Mouse (Mus musculus) liver, embryonic 13.5 days (tissue): Measurements from ENCODE around the gene Adck2. TPM values are rescaled to one million over a fixed set of nuclear protein-coding genes. Genes with fewer than 3 reads are reported as not detected.

Source experiments
- ATAC-seq: fragments of 200-750 bp; cut with Nextera tagmentation; 2 replicates; pipeline ENCODE4 v1.8.0; 2017; ENCODE audit warnings: low read depth, mild to moderate bottlenecking, moderate number of reproducible peaks, moderate library complexity
- DNase-seq: peaks from one replicate; pipeline ENCODE4 v3.0.0; 2022
- H3K27ac ChIP-seq: fragments of 300-500 bp; sonication (generic); 2 replicates; pipeline ENCODE4 v1.5.1; 2015; ENCODE audit warnings: moderate library complexity, mild to moderate bottlenecking, inconsistent platforms
- H3K27me3 ChIP-seq: fragments of 300-500 bp; sonication (generic); 2 replicates; pipeline ENCODE4 v1.6.1; 2015; ENCODE audit warnings: mild to moderate bottlenecking, inconsistent platforms
- H3K36me3 ChIP-seq: fragments of 300-500 bp; sonication (generic); 2 replicates; pipeline ENCODE4 v1.6.1; 2015; ENCODE audit warnings: mild to moderate bottlenecking, inconsistent platforms
- H3K4me1 ChIP-seq: fragments of 300-500 bp; sonication (generic); replicated peaks from 2 replicates; pipeline ENCODE4 v1.6.1; 2015; ENCODE audit warnings: inconsistent platforms
- H3K4me2 ChIP-seq: fragments of 300-500 bp; sonication (generic); 2 replicates; pipeline ENCODE4 v1.6.1; 2015; ENCODE audit warnings: inconsistent platforms, mild to moderate bottlenecking, moderate library complexity
- H3K4me3 ChIP-seq: fragments of 300-500 bp; sonication (generic); replicated peaks from 2 replicates; pipeline ENCODE4 v1.5.1; 2015; ENCODE audit warnings: mild to moderate bottlenecking, inconsistent platforms
- H3K9ac ChIP-seq: fragments of 300-500 bp; sonication (generic); 2 replicates; pipeline ENCODE4 v1.6.1; 2015; ENCODE audit warnings: mild to moderate bottlenecking, inconsistent platforms
- H3K9me3 ChIP-seq: fragments of 300-500 bp; sonication (generic); replicated peaks from 2 replicates; pipeline ENCODE4 v1.6.1; 2016; ENCODE audit warnings: inconsistent platforms
- WGBS: fragments of 180-500 bp; shearing (Covaris S2); methylation state at CpG from one replicate; pipeline ENCODE4 v1.1.7; 2015; ENCODE audit not compliant: insufficient replicate concordance; 5-methylcytosine and 5-hydroxymethylcytosine counted together
- polyA plus RNA-seq: library from polyadenylated mRNA; unstranded; fragments of >200 nt; fragmentation: Nextera tagmentation; extraction: Ambion mirVana; gene quantifications from 2 replicates; pipeline ENCODE4 v1.2.1, GENCODE M21; 2015

Adck2 gene
- 8.9 and 9.4 TPM in 2 replicates for polyA plus RNA-seq

DNA sequence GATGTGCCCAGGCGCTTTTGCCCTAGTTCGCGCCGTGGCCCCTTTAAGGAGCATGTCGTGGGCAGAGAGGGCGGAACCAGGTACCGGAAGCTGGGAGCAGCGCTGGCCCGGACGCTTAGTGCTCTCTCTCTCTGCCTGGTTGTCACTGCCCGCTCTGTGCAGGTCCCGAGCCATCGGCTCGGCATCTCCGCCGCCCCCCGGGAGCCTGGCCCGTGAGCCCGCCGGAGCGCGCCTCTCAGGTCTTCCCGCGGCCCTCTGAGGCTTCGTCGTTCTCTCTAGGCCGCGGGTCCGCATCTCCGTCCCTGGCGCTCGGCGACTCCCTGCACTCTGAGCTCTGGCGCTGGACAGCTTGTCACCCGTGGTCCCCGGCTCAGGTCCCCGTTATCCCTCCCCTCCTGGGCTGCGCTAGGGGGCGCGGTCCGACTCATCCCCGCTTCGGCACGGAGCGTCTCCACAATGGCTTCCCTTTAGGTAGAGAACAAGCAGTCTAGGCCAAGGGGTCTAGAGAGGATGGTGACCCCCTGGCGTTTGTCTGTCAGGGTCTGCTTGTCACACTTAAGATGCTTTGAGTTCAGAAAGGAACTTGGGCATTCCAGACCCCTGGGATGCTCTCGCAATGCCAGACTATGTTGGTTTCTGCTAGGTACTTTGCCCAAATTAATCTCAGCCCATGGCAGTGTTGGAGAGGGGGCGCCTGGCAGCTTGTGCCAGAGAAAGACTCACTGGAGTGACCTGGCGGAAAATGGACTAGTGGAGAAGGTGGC is at the start of gene Adck2:
Gene Adck2, plus strand, starts transcription at position 83 of the 764 bp plus-strand sequence.
- Histone ChIP-seq H3K27me3 (peaks cover 3% of the 10 kb centered on the region; the same call in 1 of the 2 replicates), H3K4me2 (peak within 1 kb of the TSS; percentile 94), H3K27ac (peak within 1 kb of the TSS; percentile 90), H3K4me1 (peaks cover 19% of the 10 kb centered on the region), H3K9me3 (no peaks in the 10 kb centered on the region), H3K4me3 (peak within 1 kb of the TSS; percentile 84), H3K36me3 (peaks cover 9% of the 10 kb centered on the region; the same call in 1 of the 2 replicates), H3K9ac (peak within 1 kb of the TSS; percentile 85)
- ATAC-seq (peak; percentile 98), DNase-seq (peak; percentile 77)
- 1% methylated on average over 49 of the region's 49 CpGs for WGBS

GRCm38 (mm10) chr6:39526797-39527196 is 46.9 kb upstream of the Adck2 start:
- DNase-seq, result no peak
- 44% methylated on average over 9 of the region's 10 CpGs for WGBS
- H3K4me3 ChIP-seq, result no peak overlapping the region
- no peak overlapping the region for H3K4me2 ChIP-seq
- no peaks in the 10 kb centered on the region for H3K27me3 ChIP-seq
- peaks cover 4% of the 10 kb centered on the region; the same call in 1 of the 2 replicates for H3K4me1 ChIP-seq
- no peaks in the 10 kb centered on the region for H3K9me3 ChIP-seq
- ATAC-seq, result no peak
- H3K36me3 ChIP-seq, result no peaks in the 10 kb centered on the region
- H3K9ac ChIP-seq, result no peak overlapping the region
- H3K27ac ChIP-seq, result no peak overlapping the region

GRCm38 (mm10) chr6:39527337-39527784 is 46.3 kb upstream of the Adck2 start:
- ATAC-seq (no peak), DNase-seq (no peak)
- H3K4me1 ChIP-seq, result peaks cover 4% of the 10 kb centered on the region; the same call in 1 of the 2 replicates
- no peaks in the 10 kb centered on the region for H3K9me3 ChIP-seq
- WGBS, result 55% methylated on average over 7 of the region's 7 CpGs
- H3K36me3 ChIP-seq, result no peaks in the 10 kb centered on the region
- H3K9ac ChIP-seq, result no peak overlapping the region
- no peak overlapping the region for H3K4me2 ChIP-seq
- no peak overlapping the region for H3K27ac ChIP-seq
- no peaks in the 10 kb centered on the region for H3K27me3 ChIP-seq
- no peak overlapping the region for H3K4me3 ChIP-seq

GRCm38 (mm10) chr6:39527811-39528210 is 45.9 kb upstream of the Adck2 start:
- ATAC-seq, result no peak
- WGBS, result 51% methylated on average over 4 of the region's 4 CpGs

GRCm38 (mm10) chr6:39528671-39529535 is 44.8 kb upstream of the Adck2 start:
- no peak overlapping the region for H3K4me2 ChIP-seq
- H3K36me3 ChIP-seq, result no peaks in the 10 kb centered on the region
- H3K9ac ChIP-seq, result no peak overlapping the region
- H3K4me1 ChIP-seq, result peaks cover 4% of the 10 kb centered on the region; the same call in 1 of the 2 replicates
- ATAC-seq, result no peak; the same call in 1 of the 2 replicates
- DNase-seq, result no peak
- no peak overlapping the region for H3K4me3 ChIP-seq
- no peaks in the 10 kb centered on the region for H3K27me3 ChIP-seq
- no peaks in the 10 kb centered on the region for H3K9me3 ChIP-seq
- WGBS, result 36% methylated on average over 12 of the region's 12 CpGs
- peak overlapping the region; percentile 18; the same call in 1 of the 2 replicates for H3K27ac ChIP-seq

More at GRCm38 (mm10) chr6:39527811-39528210, 45.9 kb upstream of the Adck2 start:
- Histone ChIP-seq H3K4me3 (no peak overlapping the region), H3K27ac (no peak overlapping the region), H3K27me3 (no peaks in the 10 kb centered on the region), H3K9me3 (no peaks in the 10 kb centered on the region), H3K9ac (no peak overlapping the region), H3K36me3 (no peaks in the 10 kb centered on the region), H3K4me2 (no peak overlapping the region), H3K4me1 (peaks cover 4% of the 10 kb centered on the region; the same call in 1 of the 2 replicates)
- no peak for DNase-seq

- ATAC-seq (no peak), DNase-seq (no peak)
- H3K9me3 ChIP-seq, result no peaks in the 10 kb centered on the region
- no peak overlapping the region for H3K27ac ChIP-seq
- H3K4me3 ChIP-seq, result no peak overlapping the region
- peaks cover 7% of the 10 kb centered on the region for H3K4me1 ChIP-seq
- no peaks in the 10 kb centered on the region for H3K36me3 ChIP-seq
- no peaks in the 10 kb centered on the region for H3K27me3 ChIP-seq
- H3K4me2 ChIP-seq, result no peak overlapping the region
- no peak overlapping the region for H3K9ac ChIP-seq
Observed at GRCm38 (mm10) chr6:39534944-39535343, 38.7 kb upstream of the Adck2 start.

DNA sequence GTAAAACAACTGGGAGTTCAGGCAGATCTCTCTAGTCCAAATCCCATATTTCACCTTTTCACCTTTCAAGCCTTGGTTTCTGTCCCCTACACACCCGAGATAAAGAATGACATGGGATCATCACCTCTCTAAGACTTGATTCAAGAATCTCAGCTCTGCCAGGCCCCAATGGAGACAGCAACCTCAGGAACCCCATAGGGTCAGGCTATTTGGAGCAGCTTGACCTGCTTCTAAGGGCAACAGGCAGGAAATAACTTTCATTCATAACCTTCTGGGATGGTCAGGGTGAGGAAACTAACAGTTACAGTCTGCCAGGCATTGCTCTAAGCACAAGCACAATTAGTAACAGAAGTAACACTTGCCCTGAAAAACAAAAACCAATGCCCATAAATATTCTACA is 37.1 kb upstream of the Adck2 start:
- Histone ChIP-seq H3K9ac (no peak overlapping the region), H3K36me3 (no peaks in the 10 kb centered on the region), H3K4me1 (peaks cover 17% of the 10 kb centered on the region), H3K27ac (no peak overlapping the region), H3K9me3 (no peaks in the 10 kb centered on the region), H3K4me2 (no peak overlapping the region), H3K27me3 (no peaks in the 10 kb centered on the region), H3K4me3 (no peak overlapping the region)
- DNase-seq (no peak), ATAC-seq (no peak)
- 37% methylated on average over 1 of the region's 1 CpGs for WGBS

DNA sequence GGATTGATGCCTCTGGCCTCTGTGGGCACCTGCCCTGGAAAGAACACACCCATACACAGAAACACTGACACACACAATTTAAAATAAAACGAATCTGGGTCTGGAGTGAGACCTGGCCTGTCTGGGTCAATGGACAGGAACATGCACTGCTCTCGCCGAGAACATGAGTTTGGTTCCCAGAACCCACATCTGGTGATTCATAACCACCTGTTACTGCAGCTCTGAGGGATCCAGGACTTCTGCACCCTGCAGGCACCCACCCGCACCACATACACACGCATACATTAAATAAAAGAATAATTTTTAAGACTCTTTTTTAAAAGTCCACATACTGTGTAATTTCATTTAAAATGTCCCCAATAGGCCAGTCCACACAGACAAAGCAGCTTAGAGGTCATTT is 36.4 kb upstream of the Adck2 start:
- H3K4me3 ChIP-seq, result no peak overlapping the region
- peaks cover 19% of the 10 kb centered on the region for H3K4me1 ChIP-seq
- no peak overlapping the region for H3K4me2 ChIP-seq
- DNase-seq (no peak), ATAC-seq (no peak)
- no peaks in the 10 kb centered on the region for H3K27me3 ChIP-seq
- H3K36me3 ChIP-seq, result no peaks in the 10 kb centered on the region
- WGBS, result 76% methylated on average over 5 of the region's 5 CpGs
- no peak overlapping the region for H3K9ac ChIP-seq
- no peak overlapping the region for H3K27ac ChIP-seq
- H3K9me3 ChIP-seq, result no peaks in the 10 kb centered on the region

DNA sequence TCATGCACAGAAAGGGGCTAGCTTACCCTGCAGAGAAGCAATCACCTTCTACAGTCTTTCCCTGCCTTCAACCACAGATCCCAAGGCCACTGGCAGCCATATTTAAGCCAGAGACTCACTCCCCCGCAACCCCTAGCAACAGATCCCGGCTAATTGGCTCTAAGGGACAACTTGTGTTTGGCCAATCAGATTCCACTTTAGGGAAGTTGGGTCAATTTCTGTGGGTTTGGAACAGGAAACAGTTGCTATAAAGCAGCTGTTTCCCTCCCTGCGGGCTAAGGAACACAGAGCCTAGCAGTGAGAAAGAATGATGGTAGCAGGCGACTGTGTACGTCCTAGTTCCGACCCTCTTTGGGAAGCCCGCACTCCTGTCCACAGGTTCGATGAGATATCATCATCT is 35.4 kb upstream of the Adck2 start:
- Histone ChIP-seq H3K36me3 (no peaks in the 10 kb centered on the region), H3K4me2 (no peak overlapping the region), H3K4me3 (no peak overlapping the region), H3K4me1 (peaks cover 27% of the 10 kb centered on the region), H3K9me3 (no peaks in the 10 kb centered on the region), H3K27ac (0 out of 2 replicates have a peak overlapping the region, but pooled peaks have one; percentile 6), H3K9ac (no peak overlapping the region), H3K27me3 (no peaks in the 10 kb centered on the region)
- 16% methylated on average over 8 of the region's 8 CpGs for WGBS
- no peak for DNase-seq
- ATAC-seq, result no peak

- Histone ChIP-seq H3K27ac (no peak overlapping the region), H3K4me3 (no peak overlapping the region), H3K36me3 (no peaks in the 10 kb centered on the region), H3K4me2 (0 out of 2 replicates have a peak overlapping the region, but pooled peaks have one; percentile 23), H3K27me3 (no peaks in the 10 kb centered on the region), H3K9me3 (no peaks in the 10 kb centered on the region), H3K4me1 (peaks cover 33% of the 10 kb centered on the region), H3K9ac (no peak overlapping the region)
- no peak for DNase-seq
- 13% methylated on average over 7 of the region's 7 CpGs for WGBS
- peak; percentile 44 for ATAC-seq
Observed at GRCm38 (mm10) chr6:39539679-39540155, 34.0 kb upstream of the Adck2 start.

- 44% methylated on average over 2 of the region's 2 CpGs for WGBS
- no peak for DNase-seq
- no peak overlapping the region for H3K4me2 ChIP-seq
Observed at GRCm38 (mm10) chr6:39540563-39540962, 33.1 kb upstream of the Adck2 start.

More at GRCm38 (mm10) chr6:39540563-39540962, 33.1 kb upstream of the Adck2 start:
- Histone ChIP-seq H3K4me1 (peaks cover 37% of the 10 kb centered on the region), H3K36me3 (no peaks in the 10 kb centered on the region), H3K27ac (no peak overlapping the region), H3K4me3 (no peak overlapping the region), H3K9ac (no peak overlapping the region), H3K27me3 (no peaks in the 10 kb centered on the region), H3K9me3 (no peaks in the 10 kb centered on the region)
- ATAC-seq, result no peak
